Mouse (Mus musculus) heart, postnatal 0 days (tissue): Measurements from ENCODE around the gene Pi4ka.

Experiments
- CTCF ChIP-seq: IDR thresholded peaks from 2 replicates; pipeline ENCODE4 v1.5.1; 2016; ENCODE audit warnings: antibody characterized with exemption, control low read depth, low read depth
- EP300 ChIP-seq: IDR thresholded peaks from 2 replicates; pipeline ENCODE4 v1.6.1; 2016; ENCODE audit warnings: antibody characterized with exemption, low read depth

- TF ChIP-seq CTCF (no peak), EP300 (no peak)
Observed at GRCm38 (mm10) chr16:17321481-17321880, 84.6 kb downstream of the Pi4ka start.
